Mouse (Mus musculus): ENCODE measurements around the gene Pigh.

The Pigh gene

DNA sequence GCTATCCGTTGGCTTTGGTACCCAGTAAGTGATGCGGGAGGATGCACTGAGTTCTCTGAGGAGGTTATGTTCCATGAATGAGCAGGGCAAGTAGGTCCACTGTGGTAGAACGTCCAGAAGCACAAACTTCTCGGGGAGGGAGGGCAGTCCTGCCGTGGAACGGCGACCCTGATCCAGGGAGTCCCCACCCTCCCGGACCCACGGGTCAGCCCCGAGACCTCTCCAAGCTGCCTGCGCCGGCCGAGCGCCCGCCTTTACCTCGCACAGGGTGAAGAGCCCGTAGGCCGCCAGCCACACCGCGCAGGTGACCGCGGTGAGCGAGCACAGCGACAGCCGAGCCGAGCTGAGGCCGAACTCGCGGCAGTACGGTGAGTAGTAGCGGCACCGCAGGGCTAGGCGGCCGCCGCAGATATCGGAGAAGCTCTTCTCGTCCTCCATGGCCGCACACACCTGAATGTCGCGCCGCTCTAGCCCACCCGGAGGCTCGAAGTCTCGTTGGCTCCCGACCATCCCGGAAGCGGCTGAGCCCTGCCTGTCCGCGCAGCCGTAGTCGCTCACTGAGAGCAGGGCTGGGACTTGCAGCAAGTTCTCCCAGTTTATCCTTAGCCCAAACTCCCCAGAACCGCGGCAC, at the start of gene Pigh:
TSS of gene Pigh (minus strand) at position 470 of the 631 bp plus-strand sequence.
- DNase-seq (ENCODE audit: low read depth): peak; percentile 91

DNA sequence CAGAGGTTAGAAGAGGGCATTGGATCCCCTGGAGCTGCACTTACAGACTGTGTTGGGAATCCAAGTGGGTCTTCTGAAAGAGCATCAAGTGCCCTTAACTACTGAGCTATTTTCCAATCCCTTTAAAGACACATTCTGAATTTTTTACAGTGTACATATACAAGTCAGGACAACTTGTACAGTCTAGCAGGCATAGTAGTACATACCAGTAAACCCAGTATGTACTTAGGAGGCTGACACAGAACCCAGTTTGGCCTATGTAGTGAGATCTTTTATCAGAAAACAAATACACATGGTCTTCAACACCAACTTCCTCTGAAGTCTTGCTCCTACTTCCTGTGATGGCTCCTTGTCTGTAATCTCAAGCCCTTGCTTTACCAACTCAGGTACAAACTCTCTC, 49.5 kb upstream of the Pigh start:
- DNase-seq (ENCODE audit: low read depth): no peak

DNA sequence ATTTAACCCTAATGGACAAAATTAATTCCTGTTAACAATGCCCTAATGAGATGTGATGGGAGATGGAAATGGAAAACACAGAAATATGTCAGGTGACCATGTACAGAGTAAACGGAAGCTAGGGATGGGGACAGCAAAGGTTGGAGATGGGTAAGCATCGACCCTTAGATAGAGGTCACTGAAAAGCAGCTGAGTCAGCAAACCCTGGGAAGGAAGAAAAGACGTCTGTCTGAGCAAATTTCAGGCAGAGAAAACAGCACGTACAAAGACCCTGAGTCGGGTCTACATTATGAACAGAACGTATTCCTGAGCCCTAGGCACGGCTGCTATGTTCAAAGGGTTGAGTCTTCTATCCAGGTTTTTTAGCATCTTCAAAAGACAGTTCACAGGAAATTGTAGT, 47.5 kb upstream of the Pigh start:
- no peak for DNase-seq (ENCODE audit: low read depth)

DNA sequence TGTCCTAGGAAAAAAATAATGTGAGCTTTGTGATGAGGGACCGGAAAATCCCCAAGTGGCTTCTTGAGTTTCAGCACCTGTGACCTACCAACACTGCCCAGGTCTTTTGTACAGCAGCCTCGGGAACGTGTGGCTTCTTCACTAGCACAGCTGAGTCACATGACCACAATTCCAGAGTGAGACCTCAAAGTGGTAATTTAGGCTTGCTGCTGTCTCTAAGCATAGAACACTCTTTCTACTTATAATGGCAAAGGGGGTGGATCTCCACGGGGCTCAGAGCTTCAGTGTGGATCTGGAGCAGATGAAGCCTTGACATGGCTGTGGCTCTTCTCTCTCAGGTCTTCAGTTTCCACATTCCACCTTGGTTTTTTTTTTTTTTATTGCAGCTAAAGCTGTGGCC, 45.7 kb upstream of the Pigh start:
- DNase-seq (ENCODE audit: low read depth): no peak

DNA sequence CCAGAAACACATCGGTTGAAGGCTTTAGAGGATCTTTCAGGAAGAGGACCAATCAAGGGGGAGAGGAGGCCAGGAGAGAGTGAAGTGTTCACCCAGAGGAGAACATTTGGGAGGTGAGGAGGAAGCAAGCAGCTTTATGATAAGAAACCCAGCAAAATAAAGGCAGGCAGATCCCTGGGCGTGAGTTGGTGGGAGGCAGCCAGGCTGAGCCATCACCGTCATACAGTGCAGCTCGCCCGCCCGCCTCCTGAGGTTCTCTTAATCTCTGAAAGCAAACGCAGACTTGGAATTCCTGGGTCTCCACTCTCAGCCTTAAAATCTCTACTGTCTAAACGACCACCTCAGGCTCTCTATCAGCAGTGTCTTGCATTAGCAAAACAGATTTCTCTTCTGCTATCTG, 45.2 kb upstream of the Pigh start:
- DNase-seq (ENCODE audit: low read depth): no peak

DNA sequence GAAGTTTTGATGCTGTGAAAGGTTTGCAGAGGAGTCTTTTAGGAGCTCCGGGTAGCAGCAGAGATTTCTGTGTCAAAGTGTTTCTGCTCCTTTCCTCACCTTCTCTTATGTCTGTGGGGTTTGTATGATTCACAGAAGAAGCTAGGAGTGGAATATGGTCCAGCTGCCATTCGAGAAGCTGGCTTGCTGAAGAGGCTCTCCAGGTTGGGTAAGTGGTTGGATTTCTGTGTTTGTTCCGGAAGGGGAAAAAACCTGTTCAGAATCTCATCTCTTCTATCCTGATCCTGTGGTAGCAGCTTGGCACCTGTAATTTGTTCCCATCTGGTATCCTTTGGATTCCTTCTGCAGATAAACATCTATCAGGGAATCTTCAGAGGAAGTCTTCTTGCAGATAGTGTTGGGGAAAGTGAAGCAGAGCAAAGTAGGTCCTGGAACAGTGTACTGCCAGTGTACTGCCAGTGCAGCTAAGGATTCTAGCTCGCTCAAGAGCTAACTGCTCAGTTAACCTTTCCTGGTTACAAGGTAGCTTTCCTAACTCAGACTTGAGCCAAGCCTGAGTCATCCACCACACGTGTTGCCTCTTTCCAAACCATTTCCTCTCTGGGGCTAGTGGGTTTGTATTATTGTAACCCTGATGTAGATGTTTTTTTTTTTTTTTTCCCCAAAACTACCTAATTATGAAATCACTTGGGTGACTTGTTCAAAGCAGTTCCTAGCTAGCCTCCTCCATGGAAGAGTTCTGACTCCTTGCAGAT, 42.4 kb upstream of the Pigh start:
- DNase-seq (ENCODE audit: low read depth): peak; percentile 16

DNA sequence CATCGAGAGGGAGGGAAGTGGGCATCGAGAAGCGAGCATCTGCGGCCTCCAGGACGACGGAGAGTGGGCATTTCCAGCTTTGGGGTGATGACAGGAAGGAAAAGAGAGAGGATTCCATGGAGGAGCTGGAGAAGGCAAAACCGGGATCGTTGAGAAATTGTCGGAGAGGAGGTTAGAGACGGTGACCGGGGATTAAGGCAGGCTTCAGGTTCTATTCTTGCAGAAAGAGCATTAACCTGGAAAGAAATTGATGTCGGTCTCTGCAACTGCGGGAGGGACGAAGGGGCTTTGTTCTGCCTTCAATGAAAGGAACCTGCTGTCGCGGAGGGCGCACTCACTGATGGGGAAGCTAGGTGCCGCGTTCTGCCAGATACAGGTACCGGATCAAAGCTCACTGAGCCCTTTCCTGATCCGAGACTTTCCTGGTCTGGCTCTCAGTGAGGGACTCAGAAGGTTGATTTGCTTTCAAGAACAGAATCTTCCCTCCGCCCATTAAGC, 41.8 kb upstream of the Pigh start:
- DNase-seq (ENCODE audit: low read depth): no peak

DNA sequence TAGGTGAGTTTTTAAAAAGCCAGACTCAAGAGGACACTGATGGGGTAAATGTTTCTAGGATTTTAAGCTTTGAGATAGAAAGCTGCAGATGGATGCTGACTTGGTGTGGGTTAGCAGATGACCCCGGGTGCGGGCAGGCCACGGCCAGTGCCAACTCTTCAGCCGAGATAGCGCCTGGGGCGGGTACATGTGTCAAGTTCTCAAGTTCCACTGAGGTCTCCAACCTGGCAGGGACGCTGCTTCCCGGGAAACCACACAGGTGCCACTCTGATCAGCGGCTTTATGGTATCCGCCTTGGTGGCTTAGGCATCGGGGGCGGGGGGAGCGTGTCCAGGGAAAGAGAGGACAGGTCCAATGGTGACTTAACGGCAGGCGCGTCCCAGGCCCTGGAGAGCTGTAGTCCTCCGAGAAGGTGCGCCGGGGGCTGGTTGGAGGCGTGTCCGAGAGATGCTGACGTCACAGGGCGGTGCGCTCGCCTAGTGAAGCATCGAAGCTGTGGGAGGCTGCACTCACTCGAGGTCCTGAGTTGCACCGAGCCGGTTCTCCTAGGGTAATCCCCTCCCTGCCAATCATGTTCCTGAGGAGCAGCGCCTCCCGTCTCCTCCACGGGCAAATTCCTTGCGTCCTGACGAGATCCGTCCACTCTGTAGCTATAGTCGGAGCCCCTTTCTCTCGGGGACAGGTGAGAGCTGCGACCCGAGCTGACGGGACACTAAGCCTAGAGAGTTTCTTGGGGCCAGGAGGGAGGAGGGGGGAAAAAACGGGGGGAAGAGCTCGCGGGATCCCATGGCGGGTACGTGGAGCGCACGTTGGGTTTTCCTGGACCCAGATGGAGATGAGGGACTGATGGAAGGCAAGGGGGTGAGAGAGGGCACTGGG, 41.1 kb upstream of the Pigh start, which contains the start of gene Arg2:
TSS of gene Arg2 (plus strand) at position 479 of the 879 bp plus-strand sequence.
- DNase-seq (ENCODE audit: low read depth): peak; percentile 87

DNA sequence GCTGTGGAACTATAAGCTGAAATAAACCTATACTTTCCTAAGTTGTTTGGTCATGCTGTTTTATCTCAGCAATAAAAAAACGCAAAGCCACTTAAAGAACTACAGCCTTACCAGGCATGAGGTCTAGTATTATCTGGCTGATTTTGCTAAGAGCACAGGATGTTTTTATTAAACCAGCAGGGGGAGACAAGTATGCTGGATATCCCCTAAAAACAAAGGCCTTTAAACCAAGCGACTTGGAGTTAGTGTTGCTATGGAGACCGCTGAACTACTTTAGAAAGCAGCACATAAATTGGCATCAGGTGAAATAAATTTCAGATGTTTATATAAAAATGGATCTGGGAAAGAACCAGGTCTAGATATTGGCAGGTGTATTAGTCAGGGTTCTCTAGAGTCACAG, 33.4 kb upstream of the Pigh start:
- peak; percentile 41 for DNase-seq (ENCODE audit: low read depth)

DNA sequence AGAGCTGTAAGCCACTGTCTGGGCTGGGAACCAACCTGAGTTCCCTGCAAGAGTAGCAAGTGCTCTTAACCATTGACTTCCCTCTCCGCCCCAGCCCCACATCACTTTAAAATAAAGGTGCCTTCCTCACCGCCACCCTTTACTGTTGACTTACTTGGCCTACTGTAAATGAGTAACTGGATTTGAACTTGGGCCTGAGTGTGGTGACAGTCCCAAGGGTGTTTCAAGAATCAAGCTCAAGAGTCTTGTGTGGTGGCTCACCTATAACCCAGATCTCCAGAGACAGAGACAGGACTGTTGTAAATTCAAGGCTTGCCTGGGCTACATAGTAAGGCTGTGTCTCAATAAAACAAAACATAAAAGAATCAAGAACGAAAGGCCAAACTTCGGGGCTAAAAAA, 29.5 kb upstream of the Pigh start:
- DNase-seq (ENCODE audit: low read depth): no peak

DNA sequence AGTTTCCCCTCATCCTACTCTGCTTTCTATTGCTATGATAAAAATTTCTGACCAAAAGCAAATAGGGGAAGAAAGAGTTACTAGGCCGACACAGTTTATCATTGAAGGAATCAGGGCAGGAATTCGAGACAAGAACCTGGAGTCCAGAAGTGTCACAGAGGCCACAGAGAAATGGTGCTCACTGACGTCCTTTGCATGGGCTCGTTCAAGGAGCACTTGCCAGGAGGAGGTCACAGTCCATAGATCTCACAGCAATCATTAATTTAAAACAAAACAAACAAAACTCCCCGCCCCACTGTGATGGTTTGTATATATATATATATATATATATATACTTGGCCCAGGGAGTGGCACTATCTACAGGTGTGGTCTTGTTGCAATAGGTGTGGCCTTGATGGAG, 15.9 kb upstream of the Pigh start:
- no peak for DNase-seq (ENCODE audit: low read depth)

DNA sequence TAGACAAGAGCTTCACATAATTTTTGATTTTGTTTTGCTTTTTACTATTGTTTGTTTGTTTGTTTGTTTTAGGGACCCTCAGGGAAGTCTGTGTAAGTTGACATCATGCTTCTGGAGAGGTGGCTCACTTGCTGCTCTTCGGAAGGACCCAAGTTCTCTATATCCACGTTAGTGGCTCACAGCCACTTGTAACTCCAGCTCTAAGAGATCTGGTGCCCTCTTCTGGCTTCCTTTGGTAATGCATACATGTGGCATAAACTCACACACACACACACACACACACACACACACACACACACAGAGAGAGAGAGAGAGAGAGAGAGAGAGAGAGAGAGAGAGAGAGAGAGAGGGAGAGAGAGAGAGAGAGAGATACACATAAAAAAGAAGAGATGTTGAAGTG, 15.1 kb upstream of the Pigh start:
- DNase-seq (ENCODE audit: low read depth): peak; percentile 35

DNA sequence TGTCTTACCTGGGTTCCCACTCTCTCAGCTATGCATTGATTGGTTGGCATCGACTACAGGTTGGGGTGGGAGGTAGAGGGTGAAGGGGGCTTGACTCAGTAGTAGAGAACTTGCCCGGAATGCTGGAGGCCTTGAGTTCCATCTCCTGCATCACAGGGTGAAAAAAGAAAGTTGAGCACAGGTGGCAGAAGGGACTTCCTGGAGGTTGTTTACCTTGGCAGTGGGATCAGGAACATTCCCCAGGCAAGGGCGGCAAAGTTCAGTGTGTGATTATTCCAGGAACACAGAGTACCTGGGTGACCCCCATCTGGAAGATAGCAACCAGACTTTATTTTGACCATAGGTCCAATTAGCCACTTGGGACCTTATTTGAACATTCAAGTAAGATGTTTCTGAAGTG, 14.3 kb upstream of the Pigh start:
- DNase-seq (ENCODE audit: low read depth): no peak

DNA sequence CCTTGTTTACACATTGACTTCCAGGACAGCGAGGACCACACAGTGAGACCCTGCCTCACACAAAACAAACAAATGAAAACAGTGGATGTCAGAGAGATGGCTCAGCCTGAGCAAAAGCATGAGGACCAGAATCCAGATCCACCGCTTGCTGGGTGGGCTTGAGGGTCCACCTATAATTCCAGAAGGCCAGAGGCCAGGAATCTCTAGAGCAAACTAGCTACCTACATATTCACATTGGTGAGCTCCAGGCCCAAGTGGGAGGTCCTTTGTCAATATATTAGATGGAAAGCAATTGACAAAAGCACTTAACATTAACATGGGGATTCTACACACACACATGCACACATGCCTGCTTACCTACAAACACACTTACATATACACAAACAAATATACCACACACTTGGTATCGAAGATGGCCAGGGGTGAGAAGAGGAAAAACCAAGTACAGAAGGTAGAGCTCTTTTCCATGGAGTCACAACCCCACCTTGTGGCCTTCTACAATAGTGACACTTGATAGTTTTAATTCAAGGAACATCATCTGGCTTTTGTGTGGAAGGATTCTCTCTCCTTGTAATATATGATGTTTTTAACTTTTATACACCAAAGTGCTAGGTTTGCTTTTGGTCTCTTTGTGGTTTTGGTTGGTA, 7.8 kb upstream of the Pigh start:
- peak; percentile 73 for DNase-seq (ENCODE audit: low read depth)

DNA sequence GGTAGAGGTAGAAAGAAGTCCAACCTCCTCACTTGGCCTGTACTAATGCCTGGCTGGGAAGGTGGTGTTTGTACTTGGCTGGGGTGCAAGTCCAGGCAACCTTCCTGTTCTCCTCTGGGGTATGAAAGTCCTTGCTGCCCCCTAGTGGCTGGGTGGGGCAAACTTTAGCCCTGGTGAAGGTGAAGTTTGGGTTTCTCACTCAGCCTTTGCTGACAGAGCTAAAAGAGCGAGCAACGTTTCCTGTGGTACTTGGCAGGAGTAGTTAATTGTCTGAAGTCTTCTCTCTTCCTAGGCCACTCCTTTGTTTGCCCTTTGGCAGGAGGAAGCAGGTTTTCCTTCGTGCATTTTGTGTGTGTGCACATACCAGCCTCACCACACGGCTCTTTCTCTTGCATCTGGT, 3.1 kb upstream of the Pigh start:
- peak; percentile 82 for DNase-seq (ENCODE audit: low read depth)

DNA sequence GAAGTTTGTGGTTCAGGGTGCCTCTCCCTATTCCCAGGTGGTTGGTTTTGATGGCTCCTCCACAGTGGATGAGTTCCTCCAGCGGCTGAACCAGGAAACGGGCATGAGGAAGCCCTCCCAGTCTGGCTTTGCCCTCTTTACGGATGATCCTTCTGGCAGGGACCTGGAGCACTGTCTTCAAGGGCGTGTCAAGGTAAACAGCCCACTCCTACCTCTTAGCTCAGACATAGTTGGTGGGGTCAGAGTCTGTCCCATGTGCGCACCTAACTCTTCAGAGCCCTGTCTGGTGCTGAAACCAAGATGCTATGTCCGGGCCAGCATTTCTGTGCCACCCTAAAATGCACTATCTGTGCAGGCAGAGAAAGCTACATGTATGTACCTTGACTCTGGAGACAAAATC, 16.1 kb downstream of the Pigh start:
- DNase-seq (ENCODE audit: low read depth): no peak

DNA sequence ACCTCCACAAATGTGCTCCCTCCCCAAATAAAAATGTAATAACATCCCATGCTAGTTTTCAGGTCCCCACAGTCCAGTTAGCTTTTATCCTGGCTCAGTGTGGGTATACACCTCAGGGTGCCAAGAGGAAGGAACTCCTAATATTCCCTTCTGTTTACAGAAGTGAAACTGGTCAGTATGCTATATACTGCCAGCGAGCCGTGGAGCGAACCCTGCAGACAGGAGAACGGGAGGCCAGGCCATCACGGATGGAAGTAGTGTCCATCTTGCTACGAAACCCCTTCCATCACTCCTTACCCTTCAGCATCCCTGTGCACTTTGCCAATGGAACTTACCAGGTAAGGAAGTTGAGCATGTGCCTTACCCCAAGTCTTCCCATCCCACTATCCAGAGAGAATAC, 16.9 kb downstream of the Pigh start:
- no peak for DNase-seq (ENCODE audit: low read depth)

DNA sequence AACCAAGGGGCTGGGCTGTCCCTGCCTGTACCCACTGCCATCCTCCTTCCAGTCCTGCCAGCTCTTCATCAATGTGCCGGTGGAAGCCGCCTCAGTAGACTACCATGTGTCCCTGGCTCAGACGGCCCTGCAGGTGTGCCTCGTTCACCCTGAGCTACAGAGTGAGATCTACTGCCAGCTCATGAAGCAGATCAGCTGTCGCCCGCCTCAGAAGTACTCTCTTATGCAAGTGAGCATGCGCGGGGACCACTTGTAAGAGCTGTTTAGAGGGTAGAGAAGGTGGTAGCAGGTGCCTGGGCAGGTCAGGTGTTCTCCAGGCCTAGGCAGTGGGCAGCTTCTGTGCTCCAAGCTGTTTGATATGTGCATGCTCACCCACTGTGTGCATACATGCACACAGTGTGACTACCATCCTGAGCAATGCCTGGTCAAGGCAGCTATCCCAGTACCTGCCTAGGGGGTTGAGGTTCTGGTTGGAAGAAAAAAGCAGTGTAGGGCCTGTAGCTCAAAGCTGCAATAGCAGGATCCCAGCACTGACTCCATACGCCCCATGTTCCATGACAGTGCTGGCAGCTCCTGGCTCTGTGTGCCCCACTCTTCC, 18.6 kb downstream of the Pigh start:
- DNase-seq (ENCODE audit: low read depth): no peak

DNA sequence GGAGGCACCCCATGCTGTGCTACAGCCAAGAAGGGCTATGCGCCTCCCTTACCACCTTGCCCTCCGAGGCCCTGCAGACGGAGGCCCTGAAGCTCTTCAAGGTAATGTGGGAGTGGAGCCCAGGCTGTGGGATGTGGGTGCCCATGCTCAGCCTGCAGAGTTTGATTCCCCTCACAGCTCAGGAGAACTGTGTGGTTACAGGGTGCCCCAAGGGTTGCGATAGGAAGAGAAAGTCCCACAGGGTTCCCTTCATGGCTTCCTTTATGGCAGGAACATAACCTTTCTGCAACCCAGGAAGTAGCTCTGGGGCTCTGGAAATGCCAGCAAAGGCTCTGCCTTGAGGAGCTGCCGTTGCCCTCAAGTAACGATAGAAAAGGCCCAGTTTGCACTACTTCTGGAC, 19.5 kb downstream of the Pigh start:
- no peak for DNase-seq (ENCODE audit: low read depth)

DNA sequence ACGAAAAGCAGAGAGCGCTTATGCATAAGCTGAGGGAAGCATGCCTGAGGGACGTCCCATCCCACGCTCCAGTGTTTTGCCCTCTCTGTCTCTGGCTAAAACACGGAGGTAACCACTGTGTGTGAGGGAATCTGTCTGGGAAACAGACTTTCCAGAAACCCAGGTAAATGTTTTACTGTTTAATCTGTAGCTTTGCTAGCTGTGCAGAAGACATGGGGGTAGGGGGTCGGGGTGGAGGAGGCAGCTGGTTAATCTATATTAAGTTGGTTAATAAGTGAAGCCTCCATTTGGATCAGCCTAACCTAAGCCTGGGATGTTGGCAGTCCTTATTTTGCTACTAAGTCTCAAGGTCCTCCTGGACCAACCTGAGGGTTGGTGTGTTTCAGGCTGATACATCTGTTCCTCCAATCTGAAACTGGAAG, 20.3 kb downstream of the Pigh start:
- no peak for DNase-seq (ENCODE audit: low read depth)

DNA sequence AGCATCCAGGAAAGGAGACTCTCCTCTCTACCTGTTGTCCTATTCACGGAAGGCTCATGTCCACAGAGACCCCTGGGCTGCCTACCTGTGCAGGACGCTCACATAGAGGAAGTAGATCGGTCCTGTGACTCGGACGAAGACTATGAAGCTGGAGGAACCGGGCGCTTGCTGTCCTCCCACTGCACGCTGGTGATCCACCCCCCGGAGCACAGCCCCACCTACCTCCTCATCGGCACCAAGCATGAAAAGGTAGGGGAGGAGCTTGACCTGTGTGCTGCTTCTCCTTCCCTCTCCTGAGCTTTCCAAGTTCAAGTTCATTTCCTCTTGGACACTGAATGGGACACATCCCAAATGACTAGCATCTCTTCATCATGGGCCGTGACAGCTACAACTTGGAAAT, 21.1 kb downstream of the Pigh start:
- DNase-seq (ENCODE audit: low read depth): no peak

DNA sequence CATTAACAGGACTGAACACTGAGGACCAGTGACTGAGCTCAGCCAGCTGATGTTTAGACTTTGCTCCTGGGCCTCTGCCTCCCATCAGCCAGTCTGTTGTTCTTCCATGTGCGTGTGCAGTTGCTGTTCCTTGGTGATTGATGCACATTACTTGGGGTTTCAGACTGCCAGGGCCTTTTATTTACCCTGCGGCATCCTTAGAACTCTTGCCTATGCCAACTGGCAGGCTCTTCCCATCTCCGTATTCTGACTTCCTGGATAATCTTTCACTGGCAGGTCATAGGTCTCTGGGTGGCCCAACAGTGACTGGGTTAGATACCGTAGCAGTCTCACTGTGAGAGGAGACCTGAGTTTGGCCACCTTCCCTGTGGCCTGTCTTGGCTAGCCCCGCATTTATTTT, 21.9 kb downstream of the Pigh start:
- no peak for DNase-seq (ENCODE audit: low read depth)
